Mouse (Mus musculus): ENCODE results near the gene Srarp.

The Srarp gene

DNA sequence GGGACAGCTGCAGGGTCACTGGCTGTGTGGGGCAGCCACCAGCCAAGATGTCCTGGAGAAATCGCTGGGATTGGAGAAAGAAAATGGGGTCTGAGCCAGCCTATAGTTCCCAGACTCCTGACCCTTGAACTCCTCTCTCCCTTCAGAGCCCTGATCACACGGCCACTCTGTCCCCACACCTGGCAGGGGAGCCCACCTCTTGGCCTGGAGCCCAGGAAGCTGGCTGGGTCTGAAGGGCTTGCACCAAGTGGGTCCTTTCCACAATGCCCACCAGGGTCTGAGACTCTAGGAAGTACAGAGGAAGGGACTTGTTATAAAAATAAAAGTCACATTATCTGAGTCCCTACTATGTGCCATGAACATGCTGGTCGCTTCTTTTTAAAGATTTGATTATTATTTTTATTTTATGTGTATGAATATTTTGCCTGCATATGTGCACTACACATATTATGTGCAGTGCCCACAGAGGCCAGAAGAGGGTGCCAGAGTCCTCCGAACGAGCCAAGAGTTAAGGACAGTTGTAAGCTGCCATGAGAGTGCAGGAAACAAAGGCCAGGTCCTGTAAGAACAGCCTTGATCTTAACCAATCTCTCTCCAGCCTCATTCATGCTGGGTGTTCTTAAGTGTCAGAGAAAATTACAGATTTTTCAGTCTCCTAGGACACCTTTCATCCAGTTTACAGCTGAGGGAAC lies 48.7 kb downstream of the Srarp start:
- peak; percentile 88 to 90 for DNase-seq

DNA sequence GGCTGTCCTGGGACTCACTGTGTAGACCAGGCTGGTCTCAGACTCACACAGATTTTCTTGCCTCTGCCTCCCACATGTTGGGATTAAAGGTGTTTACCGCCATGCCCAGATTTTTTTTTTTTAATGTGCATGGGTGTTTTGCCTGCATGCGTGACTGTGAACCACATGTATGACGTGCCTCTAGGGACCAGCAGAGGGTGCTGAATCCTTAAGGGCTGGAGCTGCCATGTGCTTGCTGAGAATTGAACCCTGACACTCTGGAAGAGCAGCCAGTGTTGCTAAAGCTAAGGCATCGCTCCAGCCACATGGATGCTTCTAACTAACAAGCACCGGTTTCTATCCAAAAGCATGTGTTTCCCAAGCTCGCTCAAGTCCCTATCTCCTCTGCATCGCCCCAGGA lies 49.8 kb downstream of the Srarp start:
- DNase-seq, result no peak

DNA sequence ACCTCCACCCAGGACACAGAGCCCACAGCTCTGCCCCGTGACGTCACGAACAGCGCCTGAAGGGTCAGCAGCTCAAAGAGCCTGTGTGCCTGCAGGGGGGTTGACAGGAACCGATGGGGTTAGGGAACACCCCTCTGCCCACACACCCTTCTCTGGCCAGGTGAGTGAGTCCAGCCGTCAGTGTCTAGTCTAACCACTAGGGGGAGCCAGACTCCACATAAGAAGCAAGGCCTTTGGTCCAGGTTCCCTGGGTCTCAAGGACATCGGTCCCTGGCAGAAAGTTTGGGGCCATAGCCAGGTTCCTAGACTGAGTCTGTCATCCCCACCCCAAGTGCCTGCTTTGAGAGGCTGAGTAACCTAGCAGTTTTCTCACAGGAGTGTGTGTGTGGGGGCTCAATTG lies 50.6 kb downstream of the Srarp start:
- DNase-seq, result peak; percentile 65 to 77
